12 mouse cellular contexts compared by ENCODE assay signal in genomic region chr17:14718801-14719200, GRCm38 (mm10). TPM values are rescaled to one million over a fixed set of nuclear protein-coding genes. Genes with fewer than 3 reads are reported as not detected.
DNase-seq lines count a peak whose midpoint lies in the region; ATAC-seq and TF ChIP-seq lines count a peak whose summit lies in the region.
"Had no signal": no experiment of that assay in that cellular context is flagged by ENCODE, and none has a peak within 500 bp of the region (broad histone marks: within the 10 kb centered on the region; RNA-seq: fewer than 3 reads in every experiment).

No protein-coding gene starts in this region.

- ATAC-seq in forebrain, embryonic 16.5 days = no peak
- ATAC-seq in forebrain, embryonic 13.5 days = no peak

- no peak overlapping the region for H3K9ac ChIP-seq in forebrain, embryonic 16.5 days (replicated peaks; ENCODE audit: low read depth, low read length)
- H3K9ac ChIP-seq in forebrain, embryonic 13.5 days = no peak overlapping the region
- H3K9ac ChIP-seq: limb, embryonic 13.5 days; lung, embryonic 14.5 days had no signal

- WGBS in forebrain, embryonic 16.5 days = 64% methylated on average over 4 of the region's 4 CpGs
- WGBS in forebrain, embryonic 13.5 days = 61% methylated on average over 4 of the region's 4 CpGs

- H3K4me2 ChIP-seq in forebrain, embryonic 16.5 days (ENCODE audit: low read length) = no peak overlapping the region
- H3K4me2 ChIP-seq in forebrain, embryonic 13.5 days = no peak overlapping the region
- H3K4me2 ChIP-seq: limb, embryonic 13.5 days; lung, embryonic 14.5 days had no signal

- TF ChIP-seq CTCF in embryonic fibroblast, embryonic 13.5 days (IDR thresholded peaks at IDR 0.05; ENCODE audit: borderline replicate concordance, insufficient read depth, low read length) = no peak

- peak overlapping the region; percentile 71 for H3K27ac ChIP-seq in embryonic fibroblast, embryonic 13.5 days (ENCODE audit: insufficient read depth, low read length)
- H3K27ac ChIP-seq in forebrain, embryonic 16.5 days (ENCODE audit: low read length) = no peak overlapping the region
- H3K27ac ChIP-seq in forebrain, embryonic 13.5 days = no peak overlapping the region
- H3K27ac ChIP-seq: limb, embryonic 13.5 days had no signal

- H3K4me1 ChIP-seq in embryonic fibroblast, embryonic 13.5 days (ENCODE audit: control insufficient read depth, insufficient read depth, low read length) = peaks cover 5% of the 10 kb centered on the region; the same call in 1 of the 2 replicates
- H3K4me1 ChIP-seq in forebrain, embryonic 16.5 days (replicated peaks; ENCODE audit: control insufficient read depth, insufficient read depth, low read length) = no peaks in the 10 kb centered on the region; the same call in 1 of the 2 replicates
- no peaks in the 10 kb centered on the region for H3K4me1 ChIP-seq in forebrain, embryonic 13.5 days
- H3K4me1 ChIP-seq: limb, embryonic 13.5 days had no signal

- H3K36me3 ChIP-seq in forebrain, embryonic 16.5 days (ENCODE audit: control insufficient read depth, insufficient read depth) = no peaks in the 10 kb centered on the region
- no peaks in the 10 kb centered on the region for H3K36me3 ChIP-seq in forebrain, embryonic 13.5 days (ENCODE audit: poor library complexity, severe bottlenecking)
- H3K36me3 ChIP-seq: limb, embryonic 13.5 days had no signal

- DNase-seq in heart, adult 11 months = peak; percentile 92
- DNase-seq in heart, adult 9 months (ENCODE audit: low spot score in 2 of 2) = no peak
- peak; percentile 65 for DNase-seq in 3134 (ENCODE audit: extremely low read depth, insufficient read length, low spot score)
- DNase-seq in adipocyte (ENCODE audit: low spot score) = peak; percentile 58
- no peak for DNase-seq in spleen, postnatal 14 days (ENCODE audit: low spot score in 2 of 2)
- DNase-seq: cerebellum, adult 11-12 months; kidney, postnatal 25 days; lung, embryonic 14.5 days had no signal

- no peaks in the 10 kb centered on the region for H3K27me3 ChIP-seq in forebrain, embryonic 16.5 days (replicated peaks; ENCODE audit: control insufficient read depth, insufficient read depth, low read length)
- H3K27me3 ChIP-seq in forebrain, embryonic 13.5 days = no peaks in the 10 kb centered on the region
- H3K27me3 ChIP-seq: limb, embryonic 13.5 days had no signal

- TF ChIP-seq POLR2A in embryonic fibroblast, embryonic 13.5 days (IDR thresholded peaks at IDR 0.05; ENCODE audit: low read depth, low read length) = no peak

- H3K4me3 ChIP-seq in embryonic fibroblast, embryonic 13.5 days (ENCODE audit: insufficient read depth, low read length) = no peak overlapping the region
- no peak overlapping the region for H3K4me3 ChIP-seq in forebrain, embryonic 16.5 days (replicated peaks; ENCODE audit: low read length)
- H3K4me3 ChIP-seq in forebrain, embryonic 13.5 days = no peak overlapping the region
- H3K4me3 ChIP-seq: limb, embryonic 13.5 days had no signal

- no peaks in the 10 kb centered on the region for H3K9me3 ChIP-seq in forebrain, embryonic 16.5 days (ENCODE audit: control insufficient read depth, low read length)
- H3K9me3 ChIP-seq in forebrain, embryonic 13.5 days (replicated peaks) = no peaks in the 10 kb centered on the region
- H3K9me3 ChIP-seq: limb, embryonic 13.5 days had no signal

RNA-seq across cellular contexts. Expression of gene Thbs2, which starts 24.8 kb away (rescaled TPM):
- 241 and 405 TPM in 2 replicates for polyA plus RNA-seq in embryonic fibroblast, embryonic 13.5 days (2011; ENCODE audit: insufficient read length, low read depth, missing spikeins)
- 1.1 and 4.4 TPM in 2 replicates for polyA plus RNA-seq in forebrain, embryonic 16.5 days (2015; fragmentation: Nextera tagmentation; extraction: Ambion mirVana)
- 0.22 and 0.37 TPM in 2 replicates for polyA plus RNA-seq in forebrain, embryonic 13.5 days (2015; fragmentation: Nextera tagmentation; extraction: Ambion mirVana)

Comparison
In these comparisons a context has a peak if more than half of its experiments do, and no peak if none do; other contexts are left out.
1. DNase-seq: peak in heart, adult 11 months (single experiment), 3134 (single experiment) and adipocyte (single experiment); none in heart, adult 9 months (0 of 2) and spleen, postnatal 14 days (0 of 2).
2. RNA of gene Thbs2, which starts 24.8 kb away (polyA plus RNA-seq): 241 to 405 TPM in embryonic fibroblast, embryonic 13.5 days; 1.1 to 4.4 TPM in forebrain, embryonic 16.5 days and 0.22 to 0.37 TPM in forebrain, embryonic 13.5 days; every median in the first group is over 10 times any median in the second.